Mouse (Mus musculus) kidney, postnatal 0 days (tissue): ENCODE results near the gene Reps1. TPM values are rescaled to one million over a fixed set of nuclear protein-coding genes. Genes with fewer than 3 reads are reported as not detected.

Experiments
- ATAC-seq: fragments of 200-750 bp; cut with Nextera tagmentation; replicated peaks from 2 replicates; pipeline ENCODE4 v1.8.0; 2017; ENCODE audit warnings: low read depth, moderate number of reproducible peaks, moderate TSS enrichment, moderate library complexity; ENCODE audit not compliant: low FRiP score
- DNase-seq: peaks from one replicate; pipeline ENCODE4 v3.0.0-alpha.2; 2016; ENCODE audit warnings: low spot score
- H3K27ac ChIP-seq: fragments of 300-500 bp; sonication (generic); 2 replicates; pipeline ENCODE4 v1.5.1; 2014; ENCODE audit warnings: mild to moderate bottlenecking
- H3K27me3 ChIP-seq: fragments of 300-500 bp; sonication (generic); 2 replicates; pipeline ENCODE4 v1.6.1; 2014; ENCODE audit warnings: low read length, mixed read lengths; ENCODE audit not compliant: insufficient read depth
- H3K36me3 ChIP-seq: fragments of 300-500 bp; sonication (generic); 2 replicates; pipeline ENCODE4 v1.6.1; 2014; ENCODE audit warnings: low read length, mixed read lengths; ENCODE audit not compliant: insufficient read depth
- H3K4me1 ChIP-seq: fragments of 300-500 bp; sonication (generic); replicated peaks from 2 replicates; pipeline ENCODE4 v1.6.1; 2014; ENCODE audit warnings: antibody characterized with exemption, low read length, mixed read lengths; ENCODE audit not compliant: insufficient read depth
- H3K4me2 ChIP-seq: fragments of 300-500 bp; sonication (generic); 2 replicates; pipeline ENCODE4 v1.6.1; 2014; ENCODE audit warnings: mild to moderate bottlenecking, low read length, moderate library complexity, mixed read lengths
- H3K4me3 ChIP-seq: fragments of 300-500 bp; sonication (generic); replicated peaks from 2 replicates; pipeline ENCODE4 v1.5.1; 2014; ENCODE audit warnings: low read depth, low read length
- H3K9ac ChIP-seq: fragments of 300-500 bp; sonication (generic); 2 replicates; pipeline ENCODE4 v1.6.1; 2014; ENCODE audit warnings: low read depth, low read length
- H3K9me3 ChIP-seq: fragments of 300-500 bp; sonication (generic); replicated peaks from 2 replicates; pipeline ENCODE4 v1.6.1; 2016; ENCODE audit warnings: low read length, inconsistent platforms, mixed read lengths
- CTCF ChIP-seq: IDR thresholded peaks from 2 replicates; pipeline ENCODE4 v1.5.1; 2016; ENCODE audit warnings: antibody characterized with exemption, low read depth, mild to moderate bottlenecking, moderate library complexity
- WGBS: fragments of 180-500 bp; shearing (Covaris S2); extraction: QIAGEN DNeasy Blood & Tissue Kit; methylation state at CpG from one replicate; pipeline ENCODE4 v1.1.7; 2014; 5-methylcytosine and 5-hydroxymethylcytosine counted together
- polyA plus RNA-seq: library from polyadenylated mRNA; unstranded; fragments of >200 nt; fragmentation: Nextera tagmentation; extraction: Ambion mirVana; gene quantifications from 2 replicates; pipeline ENCODE4 v1.2.1, GENCODE M21; 2015

Reps1 gene
- polyA plus RNA-seq, 1 experiment from 2014 or later, result 19.5 TPM

- Histone ChIP-seq H3K4me1 (peaks cover 9% of the 10 kb centered on the region), H3K27me3 (no peaks in the 10 kb centered on the region), H3K9me3 (no peaks in the 10 kb centered on the region), H3K4me2 (no peak overlapping the region), H3K9ac (no peak overlapping the region), H3K27ac (no peak overlapping the region), H3K36me3 (no peaks in the 10 kb centered on the region), H3K4me3 (no peak overlapping the region)
- 60% methylated on average over 2 of the region's 2 CpGs for WGBS
- DNase-seq (no peak), ATAC-seq (no peak)
- TF ChIP-seq CTCF, result no peak
Observed at GRCm38 (mm10) chr10:18069576-18069975, 13.9 kb downstream of the Reps1 start.

- no peak for ATAC-seq
- Histone ChIP-seq H3K36me3 (no peaks in the 10 kb centered on the region), H3K9ac (no peak overlapping the region), H3K27me3 (no peaks in the 10 kb centered on the region), H3K9me3 (no peaks in the 10 kb centered on the region), H3K4me1 (peaks cover 9% of the 10 kb centered on the region), H3K27ac (0 out of 2 replicates have a peak overlapping the region, but pooled peaks have one; percentile 26), H3K4me3 (no peak overlapping the region), H3K4me2 (no peak overlapping the region)
- TF ChIP-seq CTCF, result no peak
- WGBS, result 32% methylated on average over 3 of the region's 3 CpGs
- no peak for DNase-seq
Observed at GRCm38 (mm10) chr10:18070144-18070543, 14.5 kb downstream of the Reps1 start.

GRCm38 (mm10) chr10:18070616-18071015, 15.0 kb downstream of the Reps1 start:
- peaks cover 9% of the 10 kb centered on the region for H3K4me1 ChIP-seq

GRCm38 (mm10) chr10:18072871-18073270, 17.2 kb downstream of the Reps1 start:
- WGBS, result 33% methylated on average over 3 of the region's 3 CpGs
- no peak for TF ChIP-seq CTCF
- H3K4me1 ChIP-seq, result peaks cover 7% of the 10 kb centered on the region; the same call in 1 of the 2 replicates

More at GRCm38 (mm10) chr10:18070616-18071015, 15.0 kb downstream of the Reps1 start:
- ATAC-seq (no peak), DNase-seq (no peak)
- Histone ChIP-seq H3K9me3 (no peaks in the 10 kb centered on the region), H3K9ac (no peak overlapping the region), H3K36me3 (no peaks in the 10 kb centered on the region), H3K27me3 (no peaks in the 10 kb centered on the region), H3K27ac (0 out of 2 replicates have a peak overlapping the region, but pooled peaks have one; percentile 26), H3K4me3 (no peak overlapping the region), H3K4me2 (no peak overlapping the region)
- 48% methylated on average over 2 of the region's 2 CpGs for WGBS
- no peak for TF ChIP-seq CTCF

GRCm38 (mm10) chr10:18074383-18075075, 18.9 kb downstream of the Reps1 start:
- H3K27ac ChIP-seq, result peak overlapping the region; percentile 52
- no peak overlapping the region for H3K4me2 ChIP-seq
- no peaks in the 10 kb centered on the region for H3K27me3 ChIP-seq
- H3K4me1 ChIP-seq, result peaks cover 4% of the 10 kb centered on the region; the same call in 1 of the 2 replicates
- 69% methylated on average over 5 of the region's 5 CpGs for WGBS
- no peak overlapping the region for H3K9ac ChIP-seq
- ATAC-seq, result peak; percentile 89
- H3K4me3 ChIP-seq, result no peak overlapping the region
- no peak for TF ChIP-seq CTCF
- H3K36me3 ChIP-seq, result no peaks in the 10 kb centered on the region
- no peak for DNase-seq
- H3K9me3 ChIP-seq, result no peaks in the 10 kb centered on the region

More at GRCm38 (mm10) chr10:18072871-18073270, 17.2 kb downstream of the Reps1 start:
- DNase-seq (peak; percentile 67), ATAC-seq (no peak)
- Histone ChIP-seq H3K36me3 (no peaks in the 10 kb centered on the region), H3K9ac (no peak overlapping the region), H3K27me3 (no peaks in the 10 kb centered on the region), H3K27ac (no peak overlapping the region), H3K4me2 (no peak overlapping the region), H3K9me3 (no peaks in the 10 kb centered on the region), H3K4me3 (no peak overlapping the region)

GRCm38 (mm10) chr10:18075845-18076244, 20.2 kb downstream of the Reps1 start:
- WGBS, result 86% methylated on average over 6 of the region's 6 CpGs
- Histone ChIP-seq H3K27ac (no peak overlapping the region), H3K4me2 (no peak overlapping the region), H3K9ac (no peak overlapping the region), H3K4me3 (no peak overlapping the region), H3K27me3 (no peaks in the 10 kb centered on the region), H3K9me3 (no peaks in the 10 kb centered on the region), H3K36me3 (no peaks in the 10 kb centered on the region), H3K4me1 (no peaks in the 10 kb centered on the region; the same call in 1 of the 2 replicates)
- DNase-seq, result no peak
- TF ChIP-seq CTCF, result no peak
- ATAC-seq, result no peak
